Mouse (Mus musculus) brain, embryonic 14.5 days (tissue): ENCODE measurements around the gene Fam198b.

ENCODE experiments used
- CTCF ChIP-seq: fragments of 200-500 bp; IDR thresholded peaks from 2 replicates; pipeline ENCODE4 v1.5.1; 2012; ENCODE audit warnings: inconsistent platforms, mild to moderate bottlenecking, moderate library complexity, borderline replicate concordance; ENCODE audit not compliant: insufficient read depth, insufficient read length; ENCODE audit errors: extremely low read depth
- POLR2A ChIP-seq: fragments of 200-500 bp; IDR thresholded peaks from 2 replicates; pipeline ENCODE4 v1.6.1; 2012; ENCODE audit warnings: mild to moderate bottlenecking, inconsistent platforms, borderline replicate concordance; ENCODE audit not compliant: poor library complexity, insufficient read depth, insufficient read length, severe bottlenecking; ENCODE audit errors: extremely low read depth

- TF ChIP-seq CTCF: no peak
- no peak for TF ChIP-seq POLR2A
Observed at GRCm38 (mm10) chr3:79886357-79887091, 2.2 kb downstream of the Fam198b start.
